Mouse (Mus musculus) limb, embryonic 14.5 days (tissue): Measurements from ENCODE around the gene Rbm43. TPM values are rescaled to one million over a fixed set of nuclear protein-coding genes. Genes with fewer than 3 reads are reported as not detected.

ENCODE experiments used
- ATAC-seq: fragments of 200-750 bp; cut with Nextera tagmentation; 2 replicates; pipeline ENCODE4 v1.8.0; 2017; ENCODE audit warnings: low read depth, moderate number of reproducible peaks, moderate TSS enrichment; ENCODE audit not compliant: low FRiP score
- DNase-seq: peaks from one replicate; pipeline ENCODE4 v3.0.0-alpha.2; 2015; ENCODE audit warnings: low spot score
- H3K27ac ChIP-seq: fragments of 300-500 bp; sonication (generic); replicated peaks from 2 replicates; pipeline ENCODE4 v1.5.1; 2014; ENCODE audit warnings: low read depth, mild to moderate bottlenecking, low read length, moderate library complexity, mixed read lengths
- H3K27me3 ChIP-seq: fragments of 300-500 bp; sonication (generic); 2 replicates; pipeline ENCODE4 v1.6.1; 2014; ENCODE audit warnings: low read length, mixed read lengths; ENCODE audit not compliant: control insufficient read depth, insufficient read depth
- H3K36me3 ChIP-seq: fragments of 300-500 bp; sonication (generic); 2 replicates; pipeline ENCODE4 v1.6.1; 2014; ENCODE audit warnings: mild to moderate bottlenecking, low read length, moderate library complexity, mixed read lengths; ENCODE audit not compliant: control insufficient read depth, insufficient read depth
- H3K4me1 ChIP-seq: fragments of 300-500 bp; sonication (generic); 2 replicates; pipeline ENCODE4 v1.6.1; 2014; ENCODE audit warnings: antibody characterized with exemption, low read length, mixed read lengths; ENCODE audit not compliant: control insufficient read depth, insufficient read depth
- H3K4me2 ChIP-seq: fragments of 300-500 bp; sonication (generic); replicated peaks from 2 replicates; pipeline ENCODE4 v1.6.1; 2014; ENCODE audit warnings: low read depth, mild to moderate bottlenecking, low read length, moderate library complexity; ENCODE audit not compliant: severe bottlenecking
- H3K4me3 ChIP-seq: fragments of 300-500 bp; sonication (generic); replicated peaks from 2 replicates; pipeline ENCODE4 v1.5.1; 2014; ENCODE audit warnings: low read length
- H3K9ac ChIP-seq: fragments of 300-500 bp; sonication (generic); 2 replicates; pipeline ENCODE4 v1.6.1; 2014; ENCODE audit warnings: mild to moderate bottlenecking, low read depth, low read length, moderate library complexity; ENCODE audit not compliant: severe bottlenecking
- H3K9me3 ChIP-seq: fragments of 300-500 bp; sonication (generic); 2 replicates; pipeline ENCODE4 v1.6.1; 2016; ENCODE audit warnings: low read length; ENCODE audit not compliant: control insufficient read depth
- POLR2A ChIP-seq: fragments of 200-500 bp; IDR thresholded peaks from 2 replicates; pipeline ENCODE4 v1.8.0; 2012; ENCODE audit warnings: inconsistent platforms, mild to moderate bottlenecking, moderate library complexity, borderline replicate concordance; ENCODE audit not compliant: insufficient read depth, insufficient read length; ENCODE audit errors: extremely low read depth
- WGBS: fragments of 180-500 bp; shearing (Covaris S2); extraction: QIAGEN DNeasy Blood & Tissue Kit; methylation state at CpG from one replicate; pipeline ENCODE4 v1.1.7; 2014; 5-methylcytosine and 5-hydroxymethylcytosine counted together
- polyA plus RNA-seq, 2 experiments: library from polyadenylated mRNA; depleted of rRNA in 1 of 2; stranded (reverse) in 1 of 2; unstranded in 1 of 2; fragments of >200 nt; fragmentation: Nextera tagmentation in 1 of 2; extraction: Ambion mirVana in 1 of 2; gene quantifications; 2 replicates each; pipeline versions ENCODE4 v1.2.1 to v1.2.3; 2012 to 2014

Gene Rbm43
- polyA plus RNA-seq, 2 experiments = 10.8 to 18.5 TPM

DNA sequence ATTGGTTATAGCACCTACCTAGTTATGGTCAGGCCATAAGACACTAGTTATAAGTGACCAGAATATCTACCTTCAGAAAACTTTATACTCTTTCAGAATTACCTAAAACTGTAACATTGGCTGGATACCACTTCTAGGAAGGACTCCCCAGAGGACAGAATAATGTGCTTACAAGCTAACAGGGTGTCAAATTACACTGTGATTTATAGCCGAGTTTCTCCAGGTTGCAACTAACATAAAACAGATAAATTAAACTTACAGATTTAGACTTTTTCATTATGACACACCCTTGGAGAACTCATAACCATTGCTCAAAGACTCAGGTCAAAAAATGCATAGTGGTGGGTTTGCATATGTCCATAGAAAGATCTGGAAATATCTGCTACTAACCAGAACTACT lies 15.9 kb upstream of the Rbm43 start:
- DNase-seq (no peak), ATAC-seq (no peak)
- no peak overlapping the region for H3K4me2 ChIP-seq
- no peaks in the 10 kb centered on the region for H3K9me3 ChIP-seq
- no peaks in the 10 kb centered on the region for H3K27me3 ChIP-seq
- H3K4me1 ChIP-seq = no peaks in the 10 kb centered on the region
- no peak overlapping the region for H3K27ac ChIP-seq
- H3K9ac ChIP-seq = no peak overlapping the region
- 7% methylated on average over 1 of the region's 1 CpGs for WGBS
- no peak for TF ChIP-seq POLR2A
- no peak overlapping the region for H3K4me3 ChIP-seq
- H3K36me3 ChIP-seq = no peaks in the 10 kb centered on the region

GRCm38 (mm10) chr2:51948105-51948830 lies 13.3 kb upstream of the Rbm43 start:
- Histone ChIP-seq H3K36me3 (no peaks in the 10 kb centered on the region), H3K4me3 (no peak overlapping the region), H3K4me2 (no peak overlapping the region), H3K9ac (no peak overlapping the region), H3K4me1 (no peaks in the 10 kb centered on the region), H3K9me3 (no peaks in the 10 kb centered on the region), H3K27ac (no peak overlapping the region), H3K27me3 (no peaks in the 10 kb centered on the region)
- DNase-seq = no peak
- no peak for TF ChIP-seq POLR2A
- no peak for ATAC-seq
- WGBS = 82% methylated on average over 6 of the region's 6 CpGs

- Histone ChIP-seq H3K4me1 (no peaks in the 10 kb centered on the region), H3K4me3 (no peak overlapping the region), H3K4me2 (no peak overlapping the region), H3K9ac (no peak overlapping the region), H3K36me3 (no peaks in the 10 kb centered on the region), H3K9me3 (no peaks in the 10 kb centered on the region), H3K27ac (no peak overlapping the region), H3K27me3 (no peaks in the 10 kb centered on the region)
- WGBS = 59% methylated on average over 2 of the region's 2 CpGs
- no peak for DNase-seq
- no peak for TF ChIP-seq POLR2A
- ATAC-seq = no peak
Measured at GRCm38 (mm10) chr2:51945812-51946211, 10.8 kb upstream of the Rbm43 start.

GRCm38 (mm10) chr2:51941832-51942231 lies 6.9 kb upstream of the Rbm43 start:
- no peak for TF ChIP-seq POLR2A
- WGBS = 86% methylated on average over 7 of the region's 7 CpGs
- ATAC-seq = no peak
- no peak overlapping the region for H3K4me2 ChIP-seq
- no peak overlapping the region for H3K27ac ChIP-seq
- no peak overlapping the region for H3K9ac ChIP-seq
- no peaks in the 10 kb centered on the region for H3K9me3 ChIP-seq
- H3K4me3 ChIP-seq = no peak overlapping the region
- H3K27me3 ChIP-seq = no peaks in the 10 kb centered on the region
- no peaks in the 10 kb centered on the region for H3K4me1 ChIP-seq
- H3K36me3 ChIP-seq = no peaks in the 10 kb centered on the region
- DNase-seq = no peak

GRCm38 (mm10) chr2:51938750-51939149 lies 3.8 kb upstream of the Rbm43 start:
- WGBS = 71% methylated on average over 3 of the region's 3 CpGs
- ATAC-seq (no peak), DNase-seq (no peak)
- no peak overlapping the region for H3K4me3 ChIP-seq
- H3K27me3 ChIP-seq = no peaks in the 10 kb centered on the region
- H3K9me3 ChIP-seq = no peaks in the 10 kb centered on the region
- H3K4me2 ChIP-seq = no peak overlapping the region
- no peaks in the 10 kb centered on the region for H3K4me1 ChIP-seq
- H3K9ac ChIP-seq = no peak overlapping the region
- H3K36me3 ChIP-seq = no peaks in the 10 kb centered on the region
- no peak for TF ChIP-seq POLR2A
- H3K27ac ChIP-seq = no peak overlapping the region
